Mouse (Mus musculus) liver, embryonic 13.5 days (tissue): ENCODE measurements around the gene Wdr74. TPM values are rescaled to one million over a fixed set of nuclear protein-coding genes. Genes with fewer than 3 reads are reported as not detected.
"Not testable (repeated sequence)": the region's sequence is repeated elsewhere in the genome, so short reads cannot be mapped to it uniquely, and the experiment has no call there.

Source experiments
- ATAC-seq: fragments of 200-750 bp; cut with Nextera tagmentation; 2 replicates; pipeline ENCODE4 v1.8.0; 2017; ENCODE audit warnings: low read depth, mild to moderate bottlenecking, moderate number of reproducible peaks, moderate library complexity
- DNase-seq: peaks from one replicate; pipeline ENCODE4 v3.0.0; 2022
- H3K27ac ChIP-seq: fragments of 300-500 bp; sonication (generic); 2 replicates; pipeline ENCODE4 v1.5.1; 2015; ENCODE audit warnings: moderate library complexity, mild to moderate bottlenecking, inconsistent platforms
- H3K27me3 ChIP-seq: fragments of 300-500 bp; sonication (generic); 2 replicates; pipeline ENCODE4 v1.6.1; 2015; ENCODE audit warnings: mild to moderate bottlenecking, inconsistent platforms
- H3K36me3 ChIP-seq: fragments of 300-500 bp; sonication (generic); 2 replicates; pipeline ENCODE4 v1.6.1; 2015; ENCODE audit warnings: mild to moderate bottlenecking, inconsistent platforms
- H3K4me1 ChIP-seq: fragments of 300-500 bp; sonication (generic); replicated peaks from 2 replicates; pipeline ENCODE4 v1.6.1; 2015; ENCODE audit warnings: inconsistent platforms
- H3K4me2 ChIP-seq: fragments of 300-500 bp; sonication (generic); 2 replicates; pipeline ENCODE4 v1.6.1; 2015; ENCODE audit warnings: inconsistent platforms, mild to moderate bottlenecking, moderate library complexity
- H3K4me3 ChIP-seq: fragments of 300-500 bp; sonication (generic); replicated peaks from 2 replicates; pipeline ENCODE4 v1.5.1; 2015; ENCODE audit warnings: mild to moderate bottlenecking, inconsistent platforms
- H3K9ac ChIP-seq: fragments of 300-500 bp; sonication (generic); 2 replicates; pipeline ENCODE4 v1.6.1; 2015; ENCODE audit warnings: mild to moderate bottlenecking, inconsistent platforms
- H3K9me3 ChIP-seq: fragments of 300-500 bp; sonication (generic); replicated peaks from 2 replicates; pipeline ENCODE4 v1.6.1; 2016; ENCODE audit warnings: inconsistent platforms
- WGBS: fragments of 180-500 bp; shearing (Covaris S2); methylation state at CpG from one replicate; pipeline ENCODE4 v1.1.7; 2015; ENCODE audit not compliant: insufficient replicate concordance; 5-methylcytosine and 5-hydroxymethylcytosine counted together
- polyA plus RNA-seq: library from polyadenylated mRNA; unstranded; fragments of >200 nt; fragmentation: Nextera tagmentation; extraction: Ambion mirVana; gene quantifications from 2 replicates; pipeline ENCODE4 v1.2.1, GENCODE M21; 2015

Gene Wdr74
- polyA plus RNA-seq, 1 experiment from 2014 or later: 80.8 TPM

DNA sequence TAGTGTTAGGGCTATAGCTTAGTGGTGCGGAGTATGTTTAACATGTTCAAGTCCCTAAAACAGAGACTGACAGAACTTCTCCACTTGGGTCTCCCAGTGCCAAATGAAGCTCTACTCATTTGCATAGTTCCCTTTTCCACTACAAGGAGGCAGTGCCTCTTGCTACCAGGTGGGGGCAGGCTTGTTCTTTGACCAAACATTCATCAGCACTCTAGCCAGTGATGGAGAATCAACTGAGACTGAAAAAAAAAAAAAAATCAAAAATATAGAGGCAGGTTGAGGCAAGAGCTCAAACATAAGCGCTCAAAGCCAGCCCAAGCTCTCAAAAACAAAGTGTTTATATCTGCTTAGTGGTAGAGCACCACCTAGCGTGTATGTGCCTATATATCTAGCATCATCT, 17.3 kb upstream of the Wdr74 start:
- Histone ChIP-seq H3K36me3 (no peaks in the 10 kb centered on the region), H3K9ac (no peak overlapping the region), H3K9me3 (no peaks in the 10 kb centered on the region), H3K4me3 (no peak overlapping the region), H3K27me3 (no peaks in the 10 kb centered on the region), H3K4me1 (peaks cover 72% of the 10 kb centered on the region), H3K4me2 (no peak overlapping the region), H3K27ac (peak overlapping the region; percentile 99)
- 57% methylated on average over 3 of the region's 3 CpGs for WGBS
- no peak for ATAC-seq
- peak; percentile 66 for DNase-seq

DNA sequence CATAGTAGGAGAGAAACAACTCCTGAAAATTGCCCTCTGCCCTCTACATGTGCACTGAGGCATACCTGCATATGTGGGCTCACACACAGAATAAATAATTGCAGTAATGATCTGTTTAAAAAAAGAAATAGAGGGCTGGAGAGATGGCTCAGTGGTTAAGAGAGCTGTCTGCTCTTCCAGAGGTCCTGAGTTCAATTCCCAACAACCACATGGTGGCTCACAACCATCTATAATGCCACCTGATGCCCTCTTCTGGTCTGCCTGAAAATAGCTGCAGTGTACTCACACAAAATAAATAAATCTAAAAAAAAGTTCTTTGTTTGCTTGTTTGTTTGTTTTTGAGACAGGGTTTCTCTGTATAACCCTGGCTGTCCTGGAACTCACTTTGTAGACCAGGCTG, 16.6 kb upstream of the Wdr74 start:
- Histone ChIP-seq H3K27ac (peak overlapping the region; percentile 48), H3K4me1 (peaks cover 71% of the 10 kb centered on the region)
- H3K9ac ChIP-seq, H3K4me3 ChIP-seq, ATAC-seq, H3K27me3 ChIP-seq, DNase-seq, H3K9me3 ChIP-seq, H3K4me2 ChIP-seq, H3K36me3 ChIP-seq: not testable (repeated sequence)

DNA sequence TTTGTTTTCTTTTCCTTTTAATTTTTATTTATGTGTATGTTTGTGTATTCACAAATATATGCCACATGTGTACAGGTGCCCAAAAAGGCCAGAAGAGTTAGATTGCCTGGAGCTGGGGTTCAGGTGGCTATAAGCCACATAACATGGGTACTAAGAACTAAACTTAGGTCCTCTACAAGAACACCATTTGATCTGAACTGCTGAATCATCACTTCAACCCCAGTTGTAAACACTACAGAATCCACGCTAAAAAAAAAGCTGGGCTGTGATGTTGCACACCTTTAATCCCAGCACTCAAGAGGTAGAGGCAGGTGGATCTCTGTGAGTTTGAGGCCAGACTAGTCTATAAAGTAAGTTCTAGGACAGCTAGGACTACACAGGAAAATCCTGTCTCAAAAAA, 14.2 kb upstream of the Wdr74 start:
- 24% methylated on average over 1 of the region's 1 CpGs for WGBS
- H3K4me1 ChIP-seq: peaks cover 70% of the 10 kb centered on the region
- peak overlapping the region; percentile 88 for H3K9ac ChIP-seq
- H3K4me3 ChIP-seq: peak overlapping the region; percentile 85
- H3K27ac ChIP-seq: peak overlapping the region; percentile 98
- H3K4me2 ChIP-seq: peak overlapping the region; percentile 81
- H3K36me3 ChIP-seq: peaks cover 25% of the 10 kb centered on the region
- H3K9me3 ChIP-seq: no peaks in the 10 kb centered on the region
- ATAC-seq: no peak
- H3K27me3 ChIP-seq: no peaks in the 10 kb centered on the region
- DNase-seq: no peak

DNA sequence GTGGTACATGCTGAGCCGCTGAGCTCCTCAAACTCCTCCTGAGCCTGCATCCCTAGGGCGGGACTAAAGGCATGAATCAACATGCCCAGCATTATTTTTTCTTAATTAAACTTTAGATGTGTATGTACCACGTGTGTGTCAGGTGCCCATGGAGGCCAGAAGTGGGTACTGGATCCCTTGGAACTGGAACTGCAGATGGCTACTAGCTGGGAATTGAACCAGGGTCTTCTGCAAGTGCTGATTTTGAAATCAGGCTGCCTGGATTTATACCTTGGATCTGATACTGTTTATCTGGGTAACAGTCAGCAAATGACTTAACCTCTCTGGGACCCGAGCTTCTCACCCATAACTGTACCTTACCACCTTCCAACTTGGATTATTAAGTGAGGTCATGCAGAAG, 13.6 kb upstream of the Wdr74 start:
- Histone ChIP-seq H3K4me3 (peak overlapping the region; percentile 85), H3K27ac (peak overlapping the region; percentile 98), H3K4me2 (peak overlapping the region; percentile 81), H3K36me3 (peaks cover 31% of the 10 kb centered on the region), H3K9me3 (no peaks in the 10 kb centered on the region), H3K4me1 (peaks cover 69% of the 10 kb centered on the region), H3K9ac (peak overlapping the region; percentile 88), H3K27me3 (no peaks in the 10 kb centered on the region)
- ATAC-seq (no peak), DNase-seq (no peak)
- 43% methylated on average over 4 of the region's 4 CpGs for WGBS

DNA sequence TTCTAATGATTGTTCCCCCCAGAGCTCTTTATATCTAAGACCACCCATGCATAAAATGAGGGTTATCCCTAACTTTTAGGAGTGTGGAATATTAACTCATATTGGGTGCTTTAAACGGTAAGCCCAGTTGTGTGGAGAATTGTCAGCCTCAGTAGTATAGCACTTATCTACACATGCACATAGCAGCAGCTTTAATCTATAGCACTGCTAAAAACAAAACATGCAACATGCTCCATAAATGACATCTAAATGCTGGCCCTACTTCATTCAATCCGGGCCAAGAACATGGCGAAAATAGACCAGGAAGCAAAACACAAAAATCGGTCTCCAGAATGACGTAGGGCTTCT, 13.1 kb upstream of the Wdr74 start:
- DNase-seq: no peak
- WGBS: under 1% methylated on average over 5 of the region's 5 CpGs
- Histone ChIP-seq H3K36me3 (peaks cover 32% of the 10 kb centered on the region), H3K9me3 (no peaks in the 10 kb centered on the region), H3K27me3 (no peaks in the 10 kb centered on the region), H3K9ac (peak overlapping the region; percentile 88), H3K27ac (peak overlapping the region; percentile 98), H3K4me1 (peaks cover 64% of the 10 kb centered on the region), H3K4me2 (peak overlapping the region; percentile 81), H3K4me3 (peak overlapping the region; percentile 85)
- ATAC-seq: peak; percentile 8; the same call in 1 of the 2 replicates

DNA sequence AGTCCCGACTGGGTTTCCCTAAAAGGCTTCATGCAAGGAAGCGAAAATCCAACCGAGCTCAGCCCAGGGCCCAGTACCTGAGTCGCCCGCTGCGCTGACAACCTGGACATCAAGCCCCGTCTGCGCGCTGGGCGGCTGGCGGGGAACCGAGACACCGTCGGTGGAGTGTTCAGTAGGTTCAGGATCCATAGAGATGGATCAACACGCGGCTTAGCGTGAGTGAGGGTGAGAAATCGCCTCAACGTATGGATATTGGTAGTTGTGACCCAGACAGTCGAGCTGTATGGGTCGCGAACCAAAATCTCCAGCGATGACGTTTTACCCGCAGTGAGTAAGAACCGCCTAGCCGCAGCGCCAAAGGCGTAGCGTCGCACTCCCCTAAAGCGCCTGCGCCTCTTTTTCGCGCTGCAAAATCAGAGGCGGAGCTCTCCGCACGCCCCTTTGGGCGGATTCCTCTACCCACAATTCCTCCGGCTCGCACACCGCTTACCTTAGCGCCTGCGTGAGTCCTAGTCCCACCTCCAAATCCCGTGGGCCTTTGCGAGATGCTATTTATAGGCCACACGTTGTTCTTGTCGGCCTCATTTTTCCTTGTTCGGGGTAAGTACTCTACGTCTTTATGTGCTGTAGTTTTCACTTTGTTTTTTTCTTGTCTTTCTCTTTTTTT, 12.6 kb upstream of the Wdr74 start, which contains the start of gene Slc3a2:
Gene Slc3a2, minus strand, starts transcription at position 463 of the 667 bp plus-strand sequence.
- Histone ChIP-seq H3K4me1 (peaks cover 59% of the 10 kb centered on the region), H3K4me3 (peak within 1 kb of the TSS; percentile 85), H3K4me2 (peak within 1 kb of the TSS; percentile 81), H3K36me3 (peaks cover 32% of the 10 kb centered on the region), H3K27ac (peak within 1 kb of the TSS; percentile 98), H3K9me3 (no peaks in the 10 kb centered on the region), H3K9ac (peak within 1 kb of the TSS; percentile 88), H3K27me3 (no peaks in the 10 kb centered on the region)
- WGBS: under 1% methylated on average over 50 of the region's 50 CpGs
- peak; percentile 97 for DNase-seq
- ATAC-seq: peak; percentile 90

DNA sequence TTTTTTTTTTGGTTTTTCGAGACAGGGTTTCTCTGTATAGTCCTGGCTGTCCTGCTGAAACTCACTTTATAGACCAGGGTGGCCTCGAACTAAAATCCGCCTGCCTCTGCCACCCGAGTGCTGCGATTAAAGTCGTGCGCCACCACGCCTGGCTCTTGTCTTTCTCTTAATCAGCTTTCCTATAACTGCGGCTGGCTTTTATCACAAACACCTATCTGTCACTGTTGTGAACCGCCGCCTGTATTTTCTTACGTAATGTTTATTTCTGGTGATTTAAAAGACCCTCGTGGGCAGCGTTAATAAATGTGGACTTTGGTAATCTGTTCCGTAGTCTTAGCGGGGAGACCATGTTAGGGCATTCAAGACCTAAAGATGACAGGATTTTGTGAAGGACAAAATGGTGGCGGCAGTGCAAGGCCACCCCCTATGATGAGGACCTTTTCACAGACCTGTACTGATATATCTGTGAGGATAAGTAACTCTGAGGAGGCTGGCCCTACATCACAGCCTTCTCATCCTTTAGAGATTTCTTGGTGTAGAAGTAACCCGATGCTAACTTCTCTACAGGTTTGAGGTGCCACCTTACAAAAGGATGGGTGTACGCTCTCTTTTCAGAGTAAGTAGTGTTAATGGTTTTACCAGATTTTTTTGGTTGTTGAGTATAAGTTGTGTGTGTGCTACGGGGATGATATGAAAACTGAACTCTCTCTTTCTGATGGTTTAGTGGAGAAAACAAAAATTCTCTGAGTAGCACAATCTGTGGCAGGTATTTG, 11.9 kb upstream of the Wdr74 start:
- Histone ChIP-seq H3K4me3 (peak overlapping the region; percentile 85), H3K9ac (peak overlapping the region; percentile 86), H3K36me3 (peaks cover 32% of the 10 kb centered on the region), H3K4me2 (peak overlapping the region; percentile 78), H3K27me3 (no peaks in the 10 kb centered on the region), H3K27ac (peak overlapping the region; percentile 98), H3K9me3 (no peaks in the 10 kb centered on the region), H3K4me1 (peaks cover 53% of the 10 kb centered on the region)
- ATAC-seq (no peak), DNase-seq (no peak)
- under 1% methylated on average over 20 of the region's 20 CpGs for WGBS

DNA sequence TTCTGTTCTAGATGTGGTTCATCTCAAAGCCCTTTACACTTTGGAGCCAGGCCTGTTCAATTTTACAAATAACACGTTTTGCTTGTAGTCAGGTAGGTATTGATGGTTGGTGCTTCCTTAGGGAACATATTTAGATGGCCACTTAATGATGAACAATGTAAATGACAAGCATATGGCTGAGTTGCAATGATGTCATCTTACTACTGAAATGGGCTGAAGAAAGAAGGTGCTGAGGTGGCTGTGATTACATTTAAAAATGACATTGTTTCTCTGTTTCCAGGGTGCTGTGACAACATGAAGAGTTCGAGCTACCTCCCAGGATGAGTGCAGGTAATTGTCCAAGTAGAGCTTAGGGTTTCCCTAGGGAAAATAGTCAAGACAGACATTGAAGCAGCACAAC, 11.2 kb upstream of the Wdr74 start:
- Histone ChIP-seq H3K4me1 (peaks cover 50% of the 10 kb centered on the region), H3K9ac (peak overlapping the region; percentile 86), H3K36me3 (peaks cover 32% of the 10 kb centered on the region), H3K27ac (peak overlapping the region; percentile 98), H3K4me2 (peak overlapping the region; percentile 78), H3K4me3 (peak overlapping the region; percentile 85), H3K27me3 (no peaks in the 10 kb centered on the region), H3K9me3 (no peaks in the 10 kb centered on the region)
- DNase-seq: no peak
- no peak for ATAC-seq
- WGBS: 0% methylated on average over 2 of the region's 2 CpGs

DNA sequence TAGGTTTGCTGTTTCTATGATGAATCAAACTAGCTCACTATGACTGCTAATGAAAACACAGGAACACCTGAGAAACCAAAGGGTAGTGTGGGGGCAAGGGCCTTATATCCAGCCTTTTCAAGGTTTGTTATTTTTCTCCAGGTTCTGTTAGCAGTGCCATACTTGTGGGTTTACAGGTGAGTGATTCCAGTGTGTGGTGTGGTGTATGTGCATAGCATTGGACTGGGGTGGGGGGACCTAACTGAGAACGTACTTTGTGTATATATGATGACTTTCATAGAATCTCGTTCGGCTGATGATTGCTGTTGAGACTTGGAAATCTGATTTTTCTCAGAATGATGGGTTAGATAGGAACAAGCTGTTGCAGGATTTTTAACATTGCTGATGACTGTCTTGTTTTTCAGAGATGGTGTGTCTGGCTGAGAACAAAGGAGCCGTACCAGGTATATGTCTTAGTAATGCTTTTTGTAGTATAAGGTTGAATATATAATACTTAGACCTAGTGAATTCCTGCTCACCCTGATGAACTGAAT, 10.5 kb upstream of the Wdr74 start:
- H3K27ac ChIP-seq: peak overlapping the region; percentile 98
- peak overlapping the region; percentile 85 for H3K4me3 ChIP-seq
- ATAC-seq (no peak), DNase-seq (no peak)
- WGBS: 27% methylated on average over 4 of the region's 4 CpGs
- peak overlapping the region; percentile 86 for H3K9ac ChIP-seq
- no peaks in the 10 kb centered on the region for H3K9me3 ChIP-seq
- peaks cover 47% of the 10 kb centered on the region for H3K4me1 ChIP-seq
- H3K27me3 ChIP-seq: no peaks in the 10 kb centered on the region
- peaks cover 32% of the 10 kb centered on the region for H3K36me3 ChIP-seq
- H3K4me2 ChIP-seq: peak overlapping the region; percentile 78

DNA sequence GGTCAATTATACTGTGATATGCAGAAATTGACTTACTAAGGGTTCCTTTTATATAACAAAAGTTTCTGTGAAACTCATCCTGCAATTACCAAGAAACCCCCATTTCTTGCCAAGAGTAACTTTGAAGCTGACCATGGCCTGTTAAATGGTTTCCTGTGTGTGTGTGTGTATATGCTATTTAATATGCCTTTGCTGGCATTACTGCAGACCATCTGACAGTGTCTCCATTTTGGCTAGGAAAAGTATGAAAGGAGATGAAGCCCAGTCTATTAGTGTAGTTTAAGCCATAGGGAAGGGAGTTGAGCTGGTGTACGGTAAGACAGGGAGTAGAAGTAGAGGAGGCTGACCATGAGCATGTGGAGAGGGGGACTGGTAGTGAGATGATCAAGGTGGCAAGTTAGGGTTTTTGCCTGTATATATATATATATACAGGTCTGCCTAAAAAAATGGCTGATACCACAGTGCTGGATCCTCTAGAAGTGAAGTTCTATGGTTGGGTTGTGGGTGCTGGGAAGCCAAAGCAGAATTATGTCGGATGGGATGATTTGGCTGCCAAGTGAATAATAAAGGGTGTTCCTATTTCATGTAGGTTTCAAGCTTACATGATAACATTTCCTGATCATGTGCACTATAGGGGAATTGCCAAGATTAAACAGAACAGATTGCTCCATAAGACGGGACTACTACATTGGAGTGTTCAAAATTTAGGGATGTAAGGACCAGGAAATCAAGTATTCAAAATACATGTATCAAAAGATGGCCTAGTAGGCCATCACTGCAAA, 8.8 kb upstream of the Wdr74 start:
- H3K9me3 ChIP-seq: no peaks in the 10 kb centered on the region
- H3K4me1 ChIP-seq: peaks cover 32% of the 10 kb centered on the region
- DNase-seq (no peak), ATAC-seq (peak; percentile 4; the same call in 1 of the 2 replicates)
- H3K4me3 ChIP-seq: peak overlapping the region; percentile 85; the same call in 1 of the 2 replicates
- peak overlapping the region; percentile 98 for H3K27ac ChIP-seq
- peaks cover 32% of the 10 kb centered on the region for H3K36me3 ChIP-seq
- peak overlapping the region; percentile 19; the same call in 1 of the 2 replicates for H3K4me2 ChIP-seq
- H3K27me3 ChIP-seq: no peaks in the 10 kb centered on the region
- H3K9ac ChIP-seq: peak overlapping the region; percentile 86; the same call in 1 of the 2 replicates
- WGBS: 11% methylated on average over 3 of the region's 3 CpGs
